Mouse (Mus musculus): ENCODE measurements at regions not wholly inside any gene's neighbourhood (a gene's known extent, or its start where the extent isn't known, plus 50 kb on each side); places are given as distances from the start of the nearest gene placed in this dataset.

GRCm38 (mm10) chr15:67481733-67482132 lies 981.0 kb upstream of the Lrrc6 start:
- TF ChIP-seq CTCF (IDR thresholded peaks at IDR 0.05; ENCODE audit: insufficient read depth, low read depth, low read length): no peak
- no peak for TF ChIP-seq POLR2A (IDR thresholded peaks at IDR 0.05; ENCODE audit: insufficient read depth, low read depth, low read length)
